Mouse (Mus musculus): Measurements from ENCODE around the gene Slc15a3. TPM values are rescaled to one million over a fixed set of nuclear protein-coding genes. Genes with fewer than 3 reads are reported as not detected.

Gene Slc15a3
- 1 to 10 TPM; 2.1 to 2.3 TPM for total RNA-seq (2021)
- 3.9 and 4.9 TPM in 2 replicates for polyA plus RNA-seq (2012; rRNA removed)
- long read RNA-seq, partial matches to known transcripts: 0 of 1 reads
- long read RNA-seq, other reads (novel, unspliced or antisense): 0 of 1 reads

DNA sequence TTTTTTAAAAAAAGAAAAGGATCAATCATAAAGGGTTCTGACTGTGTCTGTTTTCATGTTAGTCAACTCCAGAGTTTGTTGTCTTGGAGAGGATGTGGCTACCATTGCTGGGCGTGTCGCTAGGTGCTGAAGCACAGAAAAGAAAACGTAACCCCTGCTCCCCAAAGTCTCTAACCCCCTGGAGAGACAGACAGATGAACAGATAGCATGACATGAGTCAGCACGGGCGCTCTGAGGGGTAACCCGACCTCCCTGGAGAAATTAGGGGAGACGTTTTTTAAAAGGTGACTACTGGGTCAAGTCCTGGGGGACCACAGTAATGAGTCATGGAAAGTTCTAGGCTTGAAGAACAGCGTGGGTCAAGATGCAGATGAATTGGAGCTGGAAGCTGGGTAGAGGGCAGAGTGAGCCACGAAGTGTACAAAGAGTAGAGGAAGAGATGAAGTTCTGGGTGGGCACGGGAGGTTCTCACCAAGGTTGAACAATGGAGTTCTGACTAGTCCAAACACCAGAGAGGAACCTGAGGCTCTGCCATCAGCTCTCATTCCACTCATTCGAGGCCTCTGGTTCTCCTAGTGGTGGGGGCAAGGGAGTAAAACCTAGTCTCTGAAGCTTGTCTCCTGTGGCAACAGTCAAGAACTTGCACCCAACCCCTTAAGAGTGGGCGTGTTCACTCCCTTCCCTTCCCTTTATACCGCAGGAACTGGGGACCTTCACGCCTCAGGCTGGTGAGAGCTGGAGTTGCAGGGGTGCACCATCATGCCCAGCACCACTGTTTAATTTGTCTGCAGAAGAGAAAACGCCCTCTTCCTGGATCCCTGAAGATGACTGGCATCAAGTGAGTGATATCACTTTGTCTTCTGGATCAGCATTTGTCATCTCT, at the start of gene Slc15a3:
Gene Slc15a3 (plus strand): TSS at position 718 of the 883 bp plus-strand sequence.
- no peak within 1 kb of the TSS for H3K27ac ChIP-seq
- no peak for TF ChIP-seq EP300 (IDR thresholded peaks at IDR 0.05; ENCODE audit: insufficient read depth, low read depth, low read length)
- TF ChIP-seq POLR2A (IDR thresholded peaks at IDR 0.05; ENCODE audit: insufficient read depth, low read depth, low read length): no peak
- TF ChIP-seq CTCF (IDR thresholded peaks at IDR 0.05): no peak
- no peak within 1 kb of the TSS for H3K4me3 ChIP-seq
- intact Hi-C loops (cut with DNase I): no loop called here
- no peaks in the 10 kb centered on the region for H3K36me3 ChIP-seq (ENCODE audit: control insufficient read depth, insufficient read depth, low read length)
- peaks cover 4% of the 10 kb centered on the region; the same call in 1 of the 2 replicates for H3K4me1 ChIP-seq (ENCODE audit: control insufficient read depth, insufficient read depth, low read length)
- 75% methylated on average over 15 of the region's 15 CpGs for WGBS
- H3K79me2 ChIP-seq (replicated peaks; ENCODE audit: control insufficient read depth, insufficient read depth, low read length): no peaks in the 10 kb centered on the region
- no peaks in the 10 kb centered on the region for H3K27me3 ChIP-seq (ENCODE audit: control insufficient read depth, insufficient read depth, low read length)
- no peak for DNase-seq
- H3K9ac ChIP-seq (ENCODE audit: low read depth, low read length): no peak within 1 kb of the TSS

DNA sequence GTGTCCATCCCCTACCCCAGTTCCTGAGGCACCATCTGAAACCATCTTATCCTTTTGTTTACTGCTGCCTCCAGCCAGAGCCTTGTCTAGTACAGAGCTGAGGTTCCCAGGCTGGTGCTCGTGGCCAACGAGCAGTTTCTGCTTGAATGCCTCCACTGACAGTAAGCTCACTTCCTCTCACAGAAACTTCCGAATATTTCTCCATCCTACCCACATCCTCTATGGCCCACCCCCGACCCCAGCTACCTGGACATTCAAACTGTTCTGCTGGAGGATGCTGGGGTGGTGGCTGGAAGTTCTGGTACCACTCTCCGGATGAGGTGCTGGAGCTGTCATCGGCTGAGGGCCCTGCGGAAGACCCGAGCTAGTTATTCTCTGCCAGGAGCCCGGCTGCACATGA, 49.2 kb upstream of the Slc15a3 start:
- Histone ChIP-seq H3K9ac (ENCODE audit: low read depth, low read length) (no peak overlapping the region), H3K27me3 (ENCODE audit: control insufficient read depth, insufficient read depth, low read length) (no peaks in the 10 kb centered on the region), H3K4me3 (no peak overlapping the region), H3K27ac (no peak overlapping the region), H3K79me2 (replicated peaks; ENCODE audit: control insufficient read depth, insufficient read depth, low read length) (no peaks in the 10 kb centered on the region), H3K4me1 (ENCODE audit: control insufficient read depth, insufficient read depth, low read length) (peaks cover 1% of the 10 kb centered on the region; the same call in 1 of the 2 replicates), H3K36me3 (ENCODE audit: control insufficient read depth, insufficient read depth, low read length) (no peaks in the 10 kb centered on the region)
- 63% methylated on average over 9 of the region's 9 CpGs for WGBS
- DNase-seq: no peak
- TF ChIP-seq POLR2A (IDR thresholded peaks at IDR 0.05; ENCODE audit: insufficient read depth, low read depth, low read length): no peak
- no peak for TF ChIP-seq CTCF (IDR thresholded peaks at IDR 0.05)
- TF ChIP-seq EP300 (IDR thresholded peaks at IDR 0.05; ENCODE audit: insufficient read depth, low read depth, low read length): no peak
- intact Hi-C loops (cut with DNase I): no loop called here

DNA sequence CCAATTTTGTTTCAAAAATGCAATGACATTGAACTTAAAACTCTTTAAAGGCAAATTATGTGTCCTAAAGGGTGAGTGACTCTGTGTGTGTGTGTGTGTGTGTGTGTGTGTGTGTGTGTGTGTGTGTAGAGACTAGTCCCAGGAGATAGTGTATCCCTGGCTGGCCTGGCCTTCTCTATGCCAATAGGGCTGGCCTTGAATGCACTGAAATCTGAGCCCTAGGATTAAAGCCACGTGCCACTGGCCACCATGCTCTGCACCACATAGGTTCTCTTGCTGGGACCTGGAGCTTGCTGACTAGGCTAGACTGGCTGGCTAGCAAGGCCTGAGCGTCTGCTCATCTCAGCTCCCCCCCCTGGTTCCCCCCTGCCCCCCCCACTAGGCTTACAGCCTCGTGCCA, 46.5 kb upstream of the Slc15a3 start:
- 68% methylated on average over 3 of the region's 3 CpGs for WGBS
- intact Hi-C loops (cut with DNase I): no loop called here
- Histone ChIP-seq H3K79me2 (replicated peaks; ENCODE audit: control insufficient read depth, insufficient read depth, low read length) (no peaks in the 10 kb centered on the region), H3K27ac (no peak overlapping the region), H3K4me3 (no peak overlapping the region), H3K36me3 (ENCODE audit: control insufficient read depth, insufficient read depth, low read length) (no peaks in the 10 kb centered on the region), H3K4me1 (ENCODE audit: control insufficient read depth, insufficient read depth, low read length) (no peaks in the 10 kb centered on the region), H3K27me3 (ENCODE audit: control insufficient read depth, insufficient read depth, low read length) (no peaks in the 10 kb centered on the region), H3K9ac (ENCODE audit: low read depth, low read length) (no peak overlapping the region)
- no peak for DNase-seq
- TF ChIP-seq POLR2A (IDR thresholded peaks at IDR 0.05; ENCODE audit: insufficient read depth, low read depth, low read length): no peak
- no peak for TF ChIP-seq CTCF (IDR thresholded peaks at IDR 0.05)
- TF ChIP-seq EP300 (IDR thresholded peaks at IDR 0.05; ENCODE audit: insufficient read depth, low read depth, low read length): no peak

- no peak for DNase-seq
- Histone ChIP-seq H3K4me1 (ENCODE audit: control insufficient read depth, insufficient read depth, low read length) (no peaks in the 10 kb centered on the region), H3K36me3 (ENCODE audit: control insufficient read depth, insufficient read depth, low read length) (no peaks in the 10 kb centered on the region), H3K4me3 (no peak overlapping the region), H3K79me2 (replicated peaks; ENCODE audit: control insufficient read depth, insufficient read depth, low read length) (no peaks in the 10 kb centered on the region), H3K27me3 (ENCODE audit: control insufficient read depth, insufficient read depth, low read length) (no peaks in the 10 kb centered on the region), H3K27ac (no peak overlapping the region), H3K9ac (ENCODE audit: low read depth, low read length) (no peak overlapping the region)
- no peak for TF ChIP-seq POLR2A (IDR thresholded peaks at IDR 0.05; ENCODE audit: insufficient read depth, low read depth, low read length)
- TF ChIP-seq EP300 (IDR thresholded peaks at IDR 0.05; ENCODE audit: insufficient read depth, low read depth, low read length): no peak
- no peak for TF ChIP-seq CTCF (IDR thresholded peaks at IDR 0.05)
- intact Hi-C loops (cut with DNase I): no loop called here
- 78% methylated on average over 1 of the region's 1 CpGs for WGBS
These were observed 44.6 kb upstream of the Slc15a3 start for GRCm38 (mm10) chr19:10794916-10795315.

DNA sequence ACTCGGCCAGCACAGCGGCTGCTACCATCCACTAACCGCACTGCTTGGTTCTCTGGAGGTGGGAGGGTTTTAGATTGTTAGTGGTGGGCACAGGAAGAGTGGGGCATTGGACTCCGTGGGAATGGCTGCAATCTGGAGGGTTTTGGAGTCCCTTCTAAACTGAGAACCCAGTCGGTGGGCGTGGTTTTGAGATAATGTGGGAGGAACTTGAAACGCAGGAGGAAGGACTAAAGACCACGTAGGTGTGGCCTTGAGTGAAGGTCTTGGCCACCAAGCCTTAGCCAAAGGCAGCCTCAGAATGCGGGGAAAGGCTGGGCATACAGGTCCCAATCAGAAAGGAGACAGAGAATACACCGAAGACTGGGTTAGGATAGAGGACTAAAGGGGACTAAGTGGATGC, 41.0 kb upstream of the Slc15a3 start:
- Histone ChIP-seq H3K27me3 (ENCODE audit: control insufficient read depth, insufficient read depth, low read length) (no peaks in the 10 kb centered on the region), H3K4me1 (ENCODE audit: control insufficient read depth, insufficient read depth, low read length) (no peaks in the 10 kb centered on the region), H3K9ac (ENCODE audit: low read depth, low read length) (no peak overlapping the region), H3K27ac (no peak overlapping the region), H3K36me3 (ENCODE audit: control insufficient read depth, insufficient read depth, low read length) (no peaks in the 10 kb centered on the region), H3K79me2 (replicated peaks; ENCODE audit: control insufficient read depth, insufficient read depth, low read length) (no peaks in the 10 kb centered on the region), H3K4me3 (no peak overlapping the region)
- no peak for DNase-seq
- 62% methylated on average over 10 of the region's 10 CpGs for WGBS
- TF ChIP-seq EP300 (IDR thresholded peaks at IDR 0.05; ENCODE audit: insufficient read depth, low read depth, low read length) (no peak), CTCF (IDR thresholded peaks at IDR 0.05) (no peak), POLR2A (IDR thresholded peaks at IDR 0.05; ENCODE audit: insufficient read depth, low read depth, low read length) (no peak)
- intact Hi-C loops (cut with DNase I): no loop called here

DNA sequence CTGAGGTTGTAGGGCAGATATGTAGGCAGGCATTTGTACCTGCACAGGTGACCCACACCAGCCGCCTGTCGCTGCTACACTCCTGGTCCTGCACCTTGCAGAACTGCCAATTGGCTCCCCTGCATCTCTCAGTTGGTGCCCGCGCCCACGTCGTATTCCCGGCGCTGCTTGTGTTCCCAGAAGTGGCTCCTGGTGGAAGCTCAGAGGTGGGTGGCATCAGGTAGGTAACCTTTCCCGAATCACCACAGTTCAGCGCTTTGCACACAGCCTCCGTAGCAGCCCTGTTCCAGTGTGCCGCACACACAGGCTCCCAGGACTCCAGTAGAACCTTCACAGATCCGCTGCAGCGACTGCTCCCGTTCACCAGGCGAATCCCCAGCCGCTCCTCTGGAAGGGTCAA, 40.4 kb upstream of the Slc15a3 start:
- 93% methylated on average over 17 of the region's 17 CpGs for WGBS
- H3K9ac ChIP-seq (ENCODE audit: low read depth, low read length): no peak overlapping the region
- intact Hi-C loops (cut with DNase I): no loop called here
- H3K79me2 ChIP-seq (replicated peaks; ENCODE audit: control insufficient read depth, insufficient read depth, low read length): no peaks in the 10 kb centered on the region
- H3K4me3 ChIP-seq: no peak overlapping the region
- no peak overlapping the region for H3K27ac ChIP-seq
- no peak for DNase-seq
- H3K36me3 ChIP-seq (ENCODE audit: control insufficient read depth, insufficient read depth, low read length): no peaks in the 10 kb centered on the region
- H3K27me3 ChIP-seq (ENCODE audit: control insufficient read depth, insufficient read depth, low read length): no peaks in the 10 kb centered on the region
- H3K4me1 ChIP-seq (ENCODE audit: control insufficient read depth, insufficient read depth, low read length): no peaks in the 10 kb centered on the region
- no peak for TF ChIP-seq POLR2A (IDR thresholded peaks at IDR 0.05; ENCODE audit: insufficient read depth, low read depth, low read length)
- TF ChIP-seq EP300 (IDR thresholded peaks at IDR 0.05; ENCODE audit: insufficient read depth, low read depth, low read length): no peak
- TF ChIP-seq CTCF (IDR thresholded peaks at IDR 0.05): no peak
